Mouse (Mus musculus) kidney, adult 2 months (tissue): ENCODE measurements at regions not wholly inside any gene's neighbourhood (a gene's known extent, or its start where the extent isn't known, plus 50 kb on each side); places are given as distances from the start of the nearest gene placed in this dataset.

Source experiments
- DNase-seq: peaks from one replicate; pipeline ENCODE4 v3.0.0; 2021
- H3K27ac ChIP-seq: fragments of 200-500 bp; 2 replicates; pipeline ENCODE4 v1.5.1; 2012; ENCODE audit warnings: low read depth, low read length, control low read depth, inconsistent platforms; ENCODE audit not compliant: insufficient read depth
- H3K27me3 ChIP-seq: fragments of 200-500 bp; replicated peaks from 2 replicates; pipeline ENCODE4 v1.6.1; 2012; ENCODE audit warnings: mild to moderate bottlenecking, moderate library complexity, low read length, inconsistent platforms; ENCODE audit not compliant: control insufficient read depth, insufficient read depth
- H3K36me3 ChIP-seq: fragments of 200-500 bp; 2 replicates; pipeline ENCODE4 v1.6.1; 2012; ENCODE audit warnings: mild to moderate bottlenecking, moderate library complexity, low read length, inconsistent platforms; ENCODE audit not compliant: control insufficient read depth, insufficient read depth
- H3K4me1 ChIP-seq: fragments of 200-500 bp; 2 replicates; pipeline ENCODE4 v1.6.1; 2011; ENCODE audit warnings: low read length; ENCODE audit not compliant: control insufficient read depth, insufficient read depth
- H3K4me3 ChIP-seq: fragments of 200-500 bp; 2 replicates; pipeline ENCODE4 v1.5.1; 2011; ENCODE audit warnings: mild to moderate bottlenecking, low read depth, low read length, control low read depth; ENCODE audit not compliant: insufficient read depth
- CTCF ChIP-seq: fragments of 200-500 bp; conservative IDR thresholded peaks from 2 replicates; pipeline ENCODE4 v1.5.1; 2011; ENCODE audit warnings: low read depth, mild to moderate bottlenecking, control low read depth, low read length, moderate library complexity, mixed read lengths; ENCODE audit not compliant: insufficient read depth, insufficient read length
- POLR2A ChIP-seq: fragments of 200-500 bp; IDR thresholded peaks from one replicate; pipeline ENCODE4 v1.6.1; 2011; ENCODE audit warnings: low read depth, low read length, control low read depth
- WGBS: fragments of 180-500 bp; shearing (Covaris S2); methylation state at CpG from one replicate; pipeline ENCODE4 v1.1.7; 2018; 5-methylcytosine and 5-hydroxymethylcytosine counted together

DNA sequence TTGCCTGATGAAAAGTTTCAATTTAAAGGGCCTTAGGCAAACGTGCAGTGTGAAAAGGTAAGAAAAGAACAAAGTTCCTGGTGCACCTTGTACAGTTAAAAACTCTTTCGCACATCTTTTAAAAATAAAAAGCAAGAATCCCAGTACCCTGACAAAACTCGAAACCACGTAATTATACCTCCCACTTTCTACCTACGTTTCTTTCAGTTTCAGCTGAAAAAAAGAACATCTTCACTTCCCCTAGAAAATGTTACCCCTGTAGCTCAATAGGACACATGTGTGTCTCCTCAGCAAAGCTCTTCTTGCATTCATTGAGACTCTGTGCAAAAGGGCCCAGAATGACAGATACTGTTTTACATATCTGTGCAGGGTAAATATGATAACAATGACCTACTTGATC, 113.2 kb downstream of the Spry2 start:
- H3K4me1 ChIP-seq: peaks cover 4% of the 10 kb centered on the region
- no peaks in the 10 kb centered on the region for H3K36me3 ChIP-seq
- TF ChIP-seq POLR2A (no peak), CTCF (no peak)
- no peak overlapping the region for H3K4me3 ChIP-seq
- no peak for DNase-seq
- H3K27me3 ChIP-seq: no peaks in the 10 kb centered on the region; the same call in 1 of the 2 replicates
- WGBS: 86% methylated on average over 5 of the region's 5 CpGs
- no peak overlapping the region for H3K27ac ChIP-seq

DNA sequence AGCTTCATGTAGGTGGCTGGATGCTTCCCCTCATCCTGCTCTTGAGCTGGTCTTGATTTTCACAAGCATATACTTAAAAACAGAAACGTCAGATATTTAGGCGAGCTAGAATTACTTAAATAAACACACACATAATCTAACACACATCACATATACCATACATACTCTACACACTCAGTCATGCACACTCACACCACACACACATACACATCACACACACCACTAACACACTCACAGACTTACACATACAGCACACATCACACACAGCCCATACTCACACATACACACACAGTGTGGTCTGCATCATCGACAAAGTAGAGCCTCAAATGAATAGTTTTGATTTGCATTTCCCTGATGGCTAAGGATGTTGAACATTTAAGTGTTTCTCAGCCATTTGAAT, 116.9 kb downstream of the Spry2 start:
- no peak overlapping the region for H3K27ac ChIP-seq
- no peaks in the 10 kb centered on the region for H3K27me3 ChIP-seq
- TF ChIP-seq CTCF (no peak), POLR2A (no peak)
- 67% methylated on average over 3 of the region's 3 CpGs for WGBS
- peaks cover 4% of the 10 kb centered on the region for H3K4me1 ChIP-seq
- DNase-seq: no peak
- no peaks in the 10 kb centered on the region for H3K36me3 ChIP-seq
- H3K4me3 ChIP-seq: no peak overlapping the region

DNA sequence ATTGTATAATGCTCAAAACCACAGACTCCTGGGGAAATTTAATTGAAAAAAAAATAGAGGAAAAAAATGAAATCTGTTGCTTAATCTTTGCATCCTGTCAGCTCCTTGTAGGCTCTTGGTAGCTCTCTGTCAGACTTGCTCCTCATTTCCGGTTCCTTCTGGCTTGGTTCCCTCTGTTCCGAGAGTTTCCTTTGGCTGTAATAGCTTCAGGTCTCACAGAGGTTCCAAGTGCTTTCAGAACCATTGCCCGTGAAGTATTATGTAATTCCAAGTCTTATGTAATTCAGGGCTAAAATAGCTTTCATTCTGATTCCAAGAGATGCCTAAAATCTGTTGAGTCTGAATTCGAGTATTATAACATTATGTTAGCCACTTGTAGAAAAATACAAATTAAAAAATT, 117.3 kb downstream of the Spry2 start:
- TF ChIP-seq POLR2A: no peak
- no peak for TF ChIP-seq CTCF
- H3K36me3 ChIP-seq: no peaks in the 10 kb centered on the region
- H3K27me3 ChIP-seq: no peaks in the 10 kb centered on the region
- peak; percentile 88 for DNase-seq
- H3K27ac ChIP-seq: no peak overlapping the region
- H3K4me1 ChIP-seq: peaks cover 4% of the 10 kb centered on the region
- H3K4me3 ChIP-seq: no peak overlapping the region
- WGBS: 6% methylated on average over 4 of the region's 4 CpGs

DNA sequence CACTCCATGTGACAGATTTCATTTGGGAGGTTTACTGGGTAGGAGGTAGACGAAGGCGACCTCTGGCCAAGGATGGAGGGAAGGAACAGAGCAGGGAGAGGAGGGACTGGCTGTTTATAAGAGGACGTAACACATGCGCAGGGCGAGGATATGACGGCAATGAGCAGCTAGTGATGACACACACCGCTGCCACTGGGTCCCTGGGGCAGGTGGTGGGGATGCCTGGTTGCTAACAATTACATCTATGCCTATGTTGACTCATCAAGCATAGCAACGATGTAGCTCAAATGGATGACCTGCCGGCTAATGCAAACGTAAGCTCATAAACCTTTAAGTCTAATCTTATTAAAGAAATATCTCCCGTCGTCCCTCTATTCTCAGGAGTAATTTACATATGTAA, 122.9 kb downstream of the Spry2 start:
- Histone ChIP-seq H3K4me3 (no peak overlapping the region), H3K27ac (no peak overlapping the region), H3K4me1 (no peaks in the 10 kb centered on the region), H3K27me3 (no peaks in the 10 kb centered on the region), H3K36me3 (no peaks in the 10 kb centered on the region)
- 90% methylated on average over 12 of the region's 12 CpGs for WGBS
- no peak for DNase-seq
- TF ChIP-seq POLR2A (no peak), CTCF (no peak)

DNA sequence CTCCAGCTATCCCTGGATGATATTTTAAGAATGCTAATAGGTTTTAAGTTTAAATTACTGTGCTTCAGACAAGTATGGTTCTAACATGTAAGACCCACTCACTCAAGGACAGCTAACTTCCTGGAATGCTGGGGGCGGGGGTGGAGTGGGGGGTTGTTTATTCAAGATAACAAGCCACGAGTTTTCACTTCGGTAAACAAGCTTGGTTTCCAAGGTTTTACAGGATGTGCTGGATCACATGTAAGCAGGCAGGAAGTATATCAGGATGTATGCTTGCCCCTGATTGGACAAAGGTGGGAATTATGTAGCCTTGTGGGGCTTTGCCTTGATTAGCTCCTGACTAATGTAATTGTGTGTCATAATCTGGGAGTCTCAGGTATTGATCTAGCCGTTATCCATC, 129.5 kb downstream of the Spry2 start:
- Histone ChIP-seq H3K27ac (no peak overlapping the region), H3K4me3 (no peak overlapping the region), H3K27me3 (no peaks in the 10 kb centered on the region), H3K4me1 (no peaks in the 10 kb centered on the region), H3K36me3 (no peaks in the 10 kb centered on the region)
- TF ChIP-seq POLR2A: no peak
- TF ChIP-seq CTCF: no peak
- whole genome bisulfite sequencing: 40% methylated on average over 4 of the region's 4 CpGs
- peak; percentile 14 for DNase-seq

DNA sequence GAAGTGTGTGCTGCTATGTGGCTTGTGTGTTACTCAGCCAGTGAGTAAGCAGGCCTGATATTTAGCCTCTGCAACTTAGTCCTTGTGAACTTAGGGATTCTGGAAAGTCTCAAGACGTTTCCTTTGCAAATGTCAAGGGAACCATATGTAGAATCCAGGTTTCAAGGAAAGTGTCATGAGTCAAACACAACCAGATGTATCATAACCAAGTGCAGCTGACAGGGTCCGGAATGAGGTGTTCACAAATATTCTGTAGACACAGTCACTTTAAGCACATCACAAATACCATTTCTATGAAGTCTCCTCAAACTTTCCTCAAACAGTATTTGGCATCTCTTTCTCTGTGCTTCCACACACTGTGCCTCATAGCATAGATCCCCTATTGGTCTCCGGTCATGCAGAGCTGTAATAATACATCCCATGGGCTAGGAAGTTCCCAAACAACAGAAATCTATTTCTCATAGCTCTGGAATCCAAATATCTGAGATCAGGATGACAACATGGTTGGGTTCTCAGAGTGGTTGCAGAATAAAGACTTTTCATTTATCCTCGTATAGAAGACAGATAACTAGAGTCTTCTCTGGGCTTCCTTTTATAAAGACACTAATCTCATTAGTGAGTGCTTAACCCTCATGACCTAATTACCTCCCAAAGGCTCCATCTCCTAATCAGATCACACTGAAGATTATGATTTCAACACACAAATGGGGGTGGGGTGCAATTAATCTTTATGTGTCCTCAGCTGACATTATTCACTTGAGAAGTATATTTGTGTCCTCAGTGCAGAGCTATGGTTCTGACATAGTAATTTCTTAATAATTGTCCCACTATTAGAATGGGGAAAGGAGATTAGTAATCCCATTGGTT, 143.9 kb downstream of the Spry2 start:
- TF ChIP-seq POLR2A (no peak), CTCF (no peak)
- DNase-seq: no peak
- 84% methylated on average over 4 of the region's 4 CpGs for WGBS
- Histone ChIP-seq H3K4me1 (no peaks in the 10 kb centered on the region), H3K27ac (no peak overlapping the region), H3K27me3 (no peaks in the 10 kb centered on the region), H3K4me3 (no peak overlapping the region), H3K36me3 (no peaks in the 10 kb centered on the region)

DNA sequence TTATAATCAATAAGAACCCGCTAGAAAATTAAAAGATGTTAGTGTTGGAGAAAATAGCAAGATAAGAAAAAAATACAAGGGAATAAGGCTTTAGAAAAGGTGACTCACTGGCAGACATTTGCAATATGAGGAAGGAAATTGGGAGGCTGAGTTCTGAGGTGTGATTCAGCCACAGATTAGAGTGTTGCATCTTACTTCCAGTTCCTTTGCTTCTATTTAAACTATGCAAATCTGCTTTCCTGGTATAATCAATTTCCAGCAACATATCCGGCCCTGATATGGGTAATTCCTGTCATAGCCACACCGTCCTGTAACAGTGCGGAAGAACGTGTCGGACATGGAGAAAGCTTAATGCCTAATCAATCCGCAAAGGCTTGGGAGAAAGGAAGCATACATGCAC, 144.9 kb downstream of the Spry2 start:
- WGBS: 90% methylated on average over 7 of the region's 7 CpGs
- TF ChIP-seq CTCF: no peak
- TF ChIP-seq POLR2A: no peak
- Histone ChIP-seq H3K27ac (no peak overlapping the region), H3K36me3 (no peaks in the 10 kb centered on the region), H3K4me3 (no peak overlapping the region), H3K27me3 (no peaks in the 10 kb centered on the region), H3K4me1 (no peaks in the 10 kb centered on the region)
- no peak for DNase-seq
